Mouse (Mus musculus) embryonic fibroblast, embryonic 13.5 days (primary cell): Measurements from ENCODE around the gene Serpine1. TPM values are rescaled to one million over a fixed set of nuclear protein-coding genes. Genes with fewer than 3 reads are reported as not detected.

Experiments used
- H3K27ac ChIP-seq: 2 replicates; pipeline ENCODE4 v1.5.1; 2012; ENCODE audit warnings: low read length, control low read depth, inconsistent platforms; ENCODE audit not compliant: insufficient read depth
- H3K4me1 ChIP-seq: 2 replicates; pipeline ENCODE4 v1.6.1; 2011; ENCODE audit warnings: low read length; ENCODE audit not compliant: control insufficient read depth, insufficient read depth
- H3K4me3 ChIP-seq: 2 replicates; pipeline ENCODE4 v1.5.1; 2011; ENCODE audit warnings: mild to moderate bottlenecking, control low read depth, low read length; ENCODE audit not compliant: insufficient read depth
- CTCF ChIP-seq: IDR thresholded peaks from 2 replicates; pipeline ENCODE4 v1.5.1; 2011; ENCODE audit warnings: mild to moderate bottlenecking, control low read depth, low read length, moderate library complexity, borderline replicate concordance; ENCODE audit not compliant: insufficient read depth
- POLR2A ChIP-seq: IDR thresholded peaks from 2 replicates; pipeline ENCODE4 v1.6.1; 2011; ENCODE audit warnings: low read depth, mild to moderate bottlenecking, control low read depth, low read length, moderate library complexity
- polyA plus RNA-seq: library from polyadenylated mRNA; stranded (reverse); fragments of >200 nt; gene quantifications from 2 replicates; pipeline ENCODE4 v1.2.4, GENCODE M21; 2011; ENCODE audit warnings: low read depth; ENCODE audit not compliant: missing spikeins, insufficient read length

The Serpine1 gene
- polyA plus RNA-seq, 1 experiment: 646 TPM

GRCm38 (mm10) chr5:137110863-137111262, 38.8 kb upstream of the Serpine1 start:
- no peak for TF ChIP-seq CTCF
- TF ChIP-seq POLR2A: no peak; the same call in 1 of the 2 replicates
- no peak overlapping the region for H3K4me3 ChIP-seq
- no peak overlapping the region for H3K27ac ChIP-seq
- H3K4me1 ChIP-seq: peaks cover 10% of the 10 kb centered on the region

DNA sequence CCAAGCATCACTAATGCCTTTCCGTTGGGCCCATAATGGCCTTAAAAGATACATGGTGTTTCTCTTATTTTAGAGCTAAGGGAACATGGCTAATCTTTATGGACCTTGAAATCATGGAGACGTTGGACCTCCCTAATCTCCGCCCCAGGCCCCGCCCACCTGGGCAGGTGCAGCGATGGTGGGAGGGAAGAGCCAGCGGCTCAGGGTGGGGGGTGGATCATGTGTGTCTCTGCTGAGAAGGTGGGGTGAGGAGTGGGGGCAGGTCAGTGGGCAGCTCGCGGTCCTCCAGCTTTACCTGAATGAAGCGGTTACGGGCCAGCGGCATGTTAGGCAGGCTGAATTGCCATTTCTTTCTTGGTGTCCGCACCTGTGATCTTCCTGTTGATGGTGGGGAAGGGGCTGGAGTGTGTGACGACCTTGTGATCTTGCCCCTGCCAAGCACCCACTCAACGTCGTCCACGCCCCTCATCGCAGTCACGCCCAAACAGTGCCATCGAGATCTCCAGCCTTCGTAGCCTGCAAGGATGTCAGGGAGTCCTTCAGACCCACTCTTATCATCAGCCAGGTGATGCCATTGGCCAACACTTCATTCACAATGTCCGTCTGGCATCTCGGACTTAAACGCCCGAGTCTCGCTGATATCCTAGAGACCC, 38.0 kb upstream of the Serpine1 start:
- TF ChIP-seq POLR2A (peak; percentile 19; the same call in 1 of the 2 replicates), CTCF (no peak)
- Histone ChIP-seq H3K27ac (no peak overlapping the region), H3K4me1 (peaks cover 10% of the 10 kb centered on the region), H3K4me3 (no peak overlapping the region)

GRCm38 (mm10) chr5:137108111-137108510, 36.0 kb upstream of the Serpine1 start:
- Histone ChIP-seq H3K4me1 (peaks cover 17% of the 10 kb centered on the region), H3K4me3 (no peak overlapping the region), H3K27ac (peak overlapping the region; percentile 37)
- TF ChIP-seq CTCF: no peak
- TF ChIP-seq POLR2A: 0 out of 2 replicates have a peak, but pooled peaks have one; percentile 15

- peaks cover 18% of the 10 kb centered on the region for H3K4me1 ChIP-seq
- H3K4me3 ChIP-seq: no peak overlapping the region
- no peak for TF ChIP-seq POLR2A
- TF ChIP-seq CTCF: no peak
- peak overlapping the region; percentile 37 for H3K27ac ChIP-seq
These were observed 35.6 kb upstream of the Serpine1 start for GRCm38 (mm10) chr5:137107670-137108069.

GRCm38 (mm10) chr5:137107024-137107423, 35.0 kb upstream of the Serpine1 start:
- Histone ChIP-seq H3K27ac (peak overlapping the region; percentile 75), H3K4me3 (no peak overlapping the region), H3K4me1 (peaks cover 23% of the 10 kb centered on the region)
- no peak for TF ChIP-seq CTCF
- TF ChIP-seq POLR2A: no peak; the same call in 1 of the 2 replicates

- no peak for TF ChIP-seq POLR2A
- no peak for TF ChIP-seq CTCF
- peak overlapping the region; percentile 75; the same call in 1 of the 2 replicates for H3K27ac ChIP-seq
- H3K4me1 ChIP-seq: peaks cover 23% of the 10 kb centered on the region
- no peak overlapping the region for H3K4me3 ChIP-seq
These were observed 34.4 kb upstream of the Serpine1 start for GRCm38 (mm10) chr5:137106434-137106833.

DNA sequence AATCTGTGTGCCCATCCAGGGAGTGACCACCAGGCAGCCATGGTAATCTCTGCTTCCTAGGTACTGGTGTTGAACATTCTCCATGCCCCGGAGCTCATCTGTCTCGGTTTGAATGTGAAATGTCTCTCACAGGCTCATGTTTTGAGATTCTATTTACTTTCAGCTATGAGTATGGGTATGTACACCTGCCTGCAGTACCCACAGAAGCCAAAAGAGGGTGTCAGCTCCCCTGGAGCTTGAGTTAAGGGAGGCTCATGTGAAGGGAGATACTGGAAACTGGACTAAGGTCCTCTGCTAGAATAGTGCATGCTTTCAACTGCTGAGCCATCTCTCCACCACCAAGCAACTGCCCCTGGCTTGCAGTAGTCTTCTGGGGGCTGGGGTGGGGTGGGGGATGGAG, 31.9 kb upstream of the Serpine1 start:
- H3K27ac ChIP-seq: peak overlapping the region; percentile 98
- H3K4me1 ChIP-seq: peaks cover 24% of the 10 kb centered on the region
- TF ChIP-seq CTCF (no peak), POLR2A (no peak)
- H3K4me3 ChIP-seq: no peak overlapping the region

- peak overlapping the region; percentile 98 for H3K27ac ChIP-seq
- H3K4me3 ChIP-seq: no peak overlapping the region
- TF ChIP-seq CTCF (no peak), POLR2A (peak; percentile 34; the same call in 1 of the 2 replicates)
- peaks cover 21% of the 10 kb centered on the region for H3K4me1 ChIP-seq
These were observed 30.8 kb upstream of the Serpine1 start for GRCm38 (mm10) chr5:137102575-137103522.

DNA sequence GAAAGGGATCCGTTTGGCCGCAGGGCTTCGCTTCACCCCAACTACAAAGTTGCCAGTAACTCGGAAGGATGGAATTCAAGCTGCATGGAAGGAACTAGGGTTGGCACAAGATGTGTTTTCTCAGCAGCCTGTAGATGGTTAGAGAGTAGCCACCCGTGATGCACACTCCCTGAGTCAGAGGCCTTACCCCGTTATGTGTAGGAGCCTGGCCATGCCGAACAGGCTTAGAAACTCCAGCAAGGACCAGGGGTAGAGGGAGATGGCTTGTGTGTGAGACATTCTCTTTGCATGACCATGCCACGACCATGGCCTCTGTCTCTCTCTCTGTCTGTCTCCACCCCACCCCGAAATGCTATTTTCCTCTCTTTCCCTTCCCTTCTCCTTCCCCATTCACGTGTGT, 30.0 kb upstream of the Serpine1 start:
- TF ChIP-seq CTCF (no peak), POLR2A (peak; percentile 60)
- Histone ChIP-seq H3K4me3 (no peak overlapping the region), H3K4me1 (peaks cover 19% of the 10 kb centered on the region), H3K27ac (peak overlapping the region; percentile 98)
